Mouse (Mus musculus) ZHBTc4 (cell line): Measurements from ENCODE around the gene Evc.

Experiments used
- DNase-seq: peaks from one replicate; pipeline ENCODE4 v3.0.0-alpha.2; 2011; ENCODE audit warnings: low read depth, low spot score

Gene Evc

GRCm38 (mm10) chr5:37242360-37243168, 94.1 kb downstream of the Evc start:
- no peak for DNase-seq

DNA sequence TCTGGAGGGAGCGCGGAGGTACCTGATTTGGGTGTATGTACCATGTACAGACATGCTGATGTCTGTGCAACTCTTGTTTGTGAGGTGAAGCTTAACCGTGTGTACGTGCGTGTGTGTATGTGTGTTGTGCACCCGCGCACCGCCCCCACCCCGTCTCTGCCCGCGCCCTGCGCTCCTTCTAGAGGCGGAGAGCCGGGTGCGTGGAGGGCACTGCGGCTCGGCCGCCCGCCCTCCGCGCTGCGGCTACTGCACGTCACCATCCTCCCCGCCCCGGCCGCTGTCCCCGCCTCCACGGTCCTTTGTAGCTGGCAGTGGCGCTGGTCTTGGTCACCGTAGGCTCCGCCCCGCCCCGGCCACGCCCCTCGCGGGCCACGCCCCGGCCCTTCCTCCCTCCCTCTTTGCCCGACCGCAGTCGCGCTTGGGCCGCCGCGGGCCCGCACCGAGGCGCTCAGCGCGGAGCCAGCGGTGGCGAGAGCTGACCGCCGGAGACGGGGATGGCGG, 95.0 kb downstream of the Evc start, which contains the start of gene Crmp1:
TSS of gene Crmp1 (plus strand) at position 290 of the 501 bp plus-strand sequence.
- DNase-seq = peak; percentile 86

- no peak for DNase-seq
Observed at GRCm38 (mm10) chr5:37241224-37241623, 95.5 kb downstream of the Evc start.

DNA sequence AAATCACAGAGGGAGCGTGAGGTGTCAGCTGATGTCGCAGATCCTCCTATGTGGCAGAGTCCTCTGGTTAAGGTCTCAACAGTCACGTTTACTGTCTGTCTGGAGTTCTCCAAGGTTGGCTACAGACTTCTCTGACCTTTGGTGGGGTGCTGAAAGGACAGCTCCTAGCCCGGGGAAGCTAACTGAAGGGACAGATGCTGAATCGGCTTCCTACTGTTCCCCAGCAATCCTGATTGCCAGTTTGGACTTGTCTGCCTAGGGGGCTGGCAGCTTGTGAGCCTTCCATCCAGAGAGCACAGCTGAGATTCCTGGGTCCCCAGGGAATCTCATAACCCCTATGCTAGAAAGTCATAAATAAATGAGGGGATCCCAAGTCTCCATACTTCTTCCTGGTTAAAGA, 96.1 kb downstream of the Evc start:
- DNase-seq = peak; percentile 74
